Mouse (Mus musculus) cerebral cortex, adult 2 months (tissue): Measurements from ENCODE around the gene Gm10721.

Experiments
- WGBS: fragments of 180-500 bp; shearing (Covaris S2); methylation state at CpG from one replicate; pipeline ENCODE4 v1.1.7; 2018; 5-methylcytosine and 5-hydroxymethylcytosine counted together

Gene Gm10721

DNA sequence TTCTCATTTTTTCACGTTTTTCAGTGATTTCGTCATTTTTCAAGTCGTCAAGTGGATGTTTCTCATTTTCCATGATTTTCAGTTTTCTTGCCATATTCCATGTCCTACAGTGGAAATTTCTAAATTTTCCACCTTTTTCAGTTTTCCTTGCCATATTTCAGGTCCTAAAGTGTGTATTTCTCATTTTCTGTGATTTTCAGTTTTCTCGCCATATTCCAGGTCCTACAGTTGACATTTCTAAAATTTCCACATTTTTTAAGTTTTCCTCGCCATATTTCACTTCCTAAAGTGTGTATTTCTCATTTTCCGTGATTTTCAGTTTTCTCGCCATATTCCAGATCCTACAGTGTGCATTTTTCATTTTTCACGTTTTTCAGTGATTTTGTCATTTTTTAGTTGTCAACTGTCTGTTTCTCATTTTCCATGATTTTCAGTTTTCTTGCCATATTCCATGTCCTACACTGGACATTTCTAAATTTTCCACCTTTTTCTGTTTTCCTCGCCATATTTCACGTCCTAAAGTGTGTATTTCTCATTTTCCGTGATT, at the start of gene Gm10721:
TSS of gene Gm10721 (plus strand) at position 408 of the 547 bp plus-strand sequence.
- WGBS: no CpG with 5 or more reads among the region's 11 CpGs

DNA sequence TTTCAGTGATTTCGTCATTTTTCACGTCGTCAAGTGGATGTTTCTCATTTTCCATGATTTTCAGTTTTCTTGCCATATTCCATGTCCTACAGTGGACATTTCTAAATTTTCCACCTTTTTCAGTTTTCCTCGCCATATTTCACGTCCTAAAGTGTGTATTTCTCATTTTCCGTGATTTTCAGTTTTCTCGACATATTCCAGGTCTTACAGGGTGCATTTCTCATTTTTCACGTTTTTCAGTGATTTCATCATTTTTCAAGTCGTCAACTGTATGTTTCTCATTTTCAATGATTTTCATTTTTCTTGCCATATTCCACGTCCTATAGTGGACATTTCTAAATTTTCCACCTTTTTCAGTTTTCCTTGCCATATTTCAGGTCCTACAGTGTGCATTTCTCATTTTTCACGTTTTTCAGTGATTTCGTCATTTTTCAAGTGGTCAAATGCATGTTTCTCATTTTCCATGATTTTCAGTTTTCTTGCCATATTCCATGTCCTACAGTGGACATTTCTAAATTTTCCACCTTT, 12.4 kb upstream of the Gm10721 start, which contains the start of gene Gm10722:
TSS of gene Gm10722 (plus strand) at position 478 of the 528 bp plus-strand sequence.
- WGBS: 75% methylated on average over 12 of the region's 12 CpGs

DNA sequence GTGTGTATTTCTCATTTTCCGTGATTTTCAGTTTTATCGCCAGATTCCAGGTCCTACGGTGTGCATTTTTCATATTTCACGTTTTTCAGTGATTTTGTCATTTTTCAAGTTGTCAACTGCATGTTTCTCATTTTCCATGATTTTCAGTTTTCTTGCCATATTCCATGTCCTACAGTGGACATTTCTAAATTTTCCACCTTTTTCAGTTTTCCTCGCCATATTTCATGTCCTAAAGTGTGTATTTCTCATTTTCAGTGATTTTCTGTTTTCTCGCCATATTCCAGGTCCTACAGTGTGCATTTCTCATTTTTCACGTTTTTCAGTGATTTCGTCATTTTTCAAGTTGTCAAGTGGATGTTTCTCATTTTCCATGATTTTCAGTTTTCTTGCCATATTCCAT, 11.9 kb upstream of the Gm10721 start:
- WGBS: 67% methylated on average over 8 of the region's 8 CpGs

DNA sequence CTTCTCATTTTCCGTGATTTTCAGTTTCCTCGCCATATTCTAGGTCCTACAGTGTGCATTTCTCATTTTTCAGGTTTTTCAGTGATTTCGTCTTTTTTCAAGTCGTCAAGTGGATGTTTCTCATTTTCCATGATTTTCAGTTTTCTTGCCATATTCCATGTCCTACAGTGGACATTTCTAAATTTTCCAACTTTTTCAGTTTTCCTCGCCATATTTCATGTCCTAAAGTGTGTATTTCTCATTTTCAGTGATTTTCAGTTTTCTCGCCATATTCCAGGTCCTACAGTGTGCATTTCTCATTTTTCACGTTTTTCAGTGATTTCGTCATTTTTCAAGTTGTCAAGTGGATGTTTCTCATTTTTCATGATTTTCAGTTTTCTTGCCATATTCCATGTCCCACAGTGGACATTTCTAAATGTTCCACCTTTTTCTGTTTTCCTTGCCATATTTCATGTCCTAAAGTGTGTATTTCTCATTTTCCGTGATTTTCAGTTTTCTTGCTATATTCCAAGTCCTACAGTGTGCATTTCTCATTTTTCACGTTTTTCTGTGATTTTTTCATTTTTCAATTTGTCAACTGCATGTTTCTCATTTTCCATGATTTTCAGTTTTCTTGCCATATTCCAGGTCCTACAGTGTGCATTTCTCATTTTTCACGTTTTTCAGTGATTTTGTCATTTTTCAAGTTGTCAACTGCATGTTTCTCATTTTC, 10.8 kb upstream of the Gm10721 start:
- 71% methylated on average over 9 of the region's 11 CpGs for WGBS

DNA sequence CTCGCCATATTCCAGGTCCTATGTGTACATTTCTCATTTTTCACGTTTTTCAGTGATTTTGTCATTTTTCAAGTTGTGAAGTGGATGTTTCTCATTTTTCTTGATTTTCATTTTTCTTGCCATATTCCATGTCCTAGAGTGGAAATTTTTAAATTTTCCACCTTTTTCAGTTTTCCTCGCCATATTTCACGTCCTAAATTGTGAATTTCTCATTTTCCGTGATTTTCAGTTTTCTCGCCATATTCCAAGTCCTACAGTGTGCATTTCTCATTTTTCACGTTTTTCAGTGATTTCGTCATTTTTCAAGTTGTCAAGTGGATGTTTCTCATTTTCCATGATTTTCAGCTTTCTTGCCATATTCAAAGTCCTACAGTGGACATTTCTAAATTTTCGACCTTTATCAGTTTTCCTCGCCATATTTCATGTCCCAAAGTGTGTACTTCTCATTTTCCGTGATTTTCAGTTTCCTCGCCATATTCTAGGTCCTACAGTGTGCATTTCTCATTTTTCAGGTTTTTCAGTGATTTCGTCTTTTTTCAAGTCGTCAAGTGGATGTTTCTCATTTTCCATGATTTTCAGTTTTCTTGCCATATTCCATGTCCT, 10.0 kb upstream of the Gm10721 start, which contains the start of gene Gm11168:
TSS of gene Gm11168 (plus strand) at position 553 of the 603 bp plus-strand sequence.
- 78% methylated on average over 6 of the region's 14 CpGs for WGBS

DNA sequence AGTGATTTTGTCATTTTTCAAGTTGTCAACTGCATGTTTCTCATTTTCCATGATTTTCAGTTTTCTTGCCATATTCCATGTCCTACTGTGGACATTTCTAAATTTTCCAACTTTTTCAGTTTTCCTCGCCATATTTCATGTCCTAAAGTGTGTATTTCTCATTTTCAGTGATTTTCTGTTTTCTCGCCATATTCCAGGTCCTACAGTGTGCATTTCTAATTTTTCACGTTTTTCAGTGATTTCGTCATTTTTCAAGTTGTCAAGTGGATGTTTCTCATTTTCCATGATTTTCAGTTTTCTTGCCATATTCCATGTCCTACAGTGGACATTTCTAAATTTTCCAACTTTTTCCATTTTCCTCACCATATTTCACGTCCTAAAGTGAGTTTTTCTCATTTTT, 6.8 kb upstream of the Gm10721 start:
- 82% methylated on average over 1 of the region's 5 CpGs for WGBS

DNA sequence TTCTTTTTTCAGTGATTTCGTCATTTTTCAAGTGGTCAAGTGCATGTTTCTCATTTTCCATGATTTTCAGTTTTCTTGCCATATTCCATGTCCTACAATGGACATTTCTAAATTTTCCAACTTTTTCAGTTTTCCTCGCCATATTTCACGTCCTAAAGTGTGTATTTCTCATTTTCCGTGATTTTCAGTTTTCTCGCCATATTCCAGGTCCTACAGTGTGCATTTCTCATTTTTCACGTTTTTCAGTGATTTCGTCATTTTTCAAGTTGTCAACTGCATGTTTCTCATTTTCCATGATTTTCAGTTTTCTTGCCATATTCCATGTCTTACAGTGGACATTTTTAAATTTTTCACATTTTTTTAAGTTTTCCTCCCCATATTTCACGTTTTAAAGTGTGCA, 6.3 kb upstream of the Gm10721 start:
- WGBS: 76% methylated on average over 8 of the region's 8 CpGs

DNA sequence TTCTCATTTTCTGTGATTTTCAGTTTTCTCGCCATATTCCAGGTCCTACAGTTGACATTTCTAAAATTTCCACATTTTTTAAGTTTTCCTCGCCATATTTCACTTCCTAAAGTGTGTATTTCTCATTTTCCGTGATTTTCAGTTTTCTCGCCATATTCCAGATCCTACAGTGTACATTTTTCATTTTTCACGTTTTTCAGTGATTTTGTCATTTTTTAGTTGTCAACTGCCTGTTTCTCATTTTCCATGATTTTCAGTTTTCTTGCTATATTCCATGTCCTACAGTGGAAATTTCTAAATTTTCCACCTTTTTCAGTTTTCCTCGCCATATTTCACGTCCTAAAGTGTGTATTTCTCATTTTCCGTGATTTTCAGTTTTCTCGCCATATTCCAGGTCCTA, 5.7 kb upstream of the Gm10721 start:
- WGBS: 79% methylated on average over 8 of the region's 9 CpGs

DNA sequence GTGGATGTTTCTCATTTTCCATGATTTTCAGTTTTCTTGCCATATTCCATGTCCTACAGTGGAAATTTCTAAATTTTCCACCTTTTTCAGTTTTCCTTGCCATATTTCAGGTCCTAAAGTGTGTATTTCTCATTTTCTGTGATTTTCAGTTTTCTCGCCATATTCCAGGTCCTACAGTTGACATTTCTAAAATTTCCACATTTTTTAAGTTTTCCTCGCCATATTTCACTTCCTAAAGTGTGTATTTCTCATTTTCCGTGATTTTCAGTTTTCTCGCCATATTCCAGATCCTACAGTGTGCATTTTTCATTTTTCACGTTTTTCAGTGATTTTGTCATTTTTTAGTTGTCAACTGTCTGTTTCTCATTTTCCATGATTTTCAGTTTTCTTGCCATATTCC, 3.6 kb upstream of the Gm10721 start:
- WGBS: no CpG with 5 or more reads among the region's 5 CpGs

DNA sequence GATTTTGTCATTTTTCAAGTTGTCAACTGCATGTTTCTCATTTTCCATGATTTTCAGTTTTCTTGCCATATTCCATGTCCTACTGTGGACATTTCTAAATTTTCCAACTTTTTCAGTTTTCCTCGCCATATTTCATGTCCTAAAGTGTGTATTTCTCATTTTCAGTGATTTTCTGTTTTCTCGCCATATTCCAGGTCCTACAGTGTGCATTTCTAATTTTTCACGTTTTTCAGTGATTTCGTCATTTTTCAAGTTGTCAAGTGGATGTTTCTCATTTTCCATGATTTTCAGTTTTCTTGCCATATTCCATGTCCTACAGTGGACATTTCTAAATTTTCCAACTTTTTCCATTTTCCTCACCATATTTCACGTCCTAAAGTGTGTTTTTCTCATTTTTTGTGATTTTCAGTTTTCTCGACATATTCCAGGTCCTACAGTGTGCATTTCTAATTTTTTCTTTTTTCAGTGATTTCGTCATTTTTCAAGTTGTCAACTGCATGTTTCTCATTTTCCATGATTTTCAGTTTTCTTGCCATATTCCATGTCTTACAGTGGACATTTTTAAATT, 802 bp upstream of the Gm10721 start:
- WGBS: 86% methylated on average over 3 of the region's 7 CpGs

DNA sequence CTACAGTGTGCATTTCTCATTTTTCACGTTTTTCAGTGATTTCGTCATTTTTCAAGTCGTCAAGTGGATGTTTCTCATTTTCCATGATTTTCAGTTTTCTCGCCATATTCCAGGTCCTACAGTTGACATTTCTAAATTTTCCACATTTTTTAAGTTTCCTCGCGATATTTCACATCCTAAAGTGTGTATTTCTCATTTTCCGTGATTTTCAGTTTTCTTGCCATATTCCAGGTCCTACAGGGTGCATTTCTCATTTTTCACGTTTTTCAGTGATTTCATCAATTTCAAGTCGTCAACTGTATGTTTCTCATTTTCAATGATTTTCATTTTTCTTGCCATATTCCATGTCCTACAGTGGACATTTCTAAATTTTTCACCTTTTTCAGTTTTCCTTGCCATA, 2.4 kb downstream of the Gm10721 start, which contains the start of gene Gm10720:
TSS of gene Gm10720 (plus strand) at position 301 of the 400 bp plus-strand sequence.
- 69% methylated on average over 5 of the region's 9 CpGs for WGBS

DNA sequence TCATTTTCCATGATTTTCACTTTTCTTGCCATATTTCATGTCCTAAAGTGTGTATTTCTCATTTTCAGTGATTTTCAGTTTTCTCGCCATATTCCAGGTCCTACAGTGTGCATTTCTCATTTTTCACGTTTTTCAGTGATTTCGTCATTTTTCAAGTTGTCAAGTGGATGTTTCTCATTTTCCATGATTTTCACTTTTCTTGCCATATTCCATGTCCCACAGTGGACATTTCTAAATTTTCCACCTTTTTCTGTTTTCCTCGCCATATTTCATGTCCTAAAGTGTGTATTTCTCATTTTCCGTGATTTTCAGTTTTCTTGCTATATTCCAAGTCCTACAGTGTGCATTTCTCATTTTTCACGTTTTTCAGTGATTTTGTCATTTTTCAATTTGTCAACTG, 3.0 kb downstream of the Gm10721 start:
- 77% methylated on average over 6 of the region's 6 CpGs for WGBS

DNA sequence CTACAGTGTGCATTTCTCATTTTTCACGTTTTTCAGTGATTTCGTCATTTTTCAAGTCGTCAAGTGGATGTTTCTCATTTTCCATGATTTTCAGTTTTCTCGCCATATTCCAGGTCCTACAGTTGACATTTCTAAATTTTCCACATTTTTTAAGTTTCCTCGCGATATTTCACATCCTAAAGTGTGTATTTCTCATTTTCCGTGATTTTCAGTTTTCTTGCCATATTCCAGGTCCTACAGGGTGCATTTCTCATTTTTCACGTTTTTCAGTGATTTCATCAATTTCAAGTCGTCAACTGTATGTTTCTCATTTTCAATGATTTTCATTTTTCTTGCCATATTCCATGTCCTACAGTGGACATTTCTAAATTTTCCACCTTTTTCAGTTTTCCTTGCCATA, 4.2 kb downstream of the Gm10721 start, which contains the start of gene Gm10719:
TSS of gene Gm10719 (plus strand) at position 301 of the 400 bp plus-strand sequence.
- 75% methylated on average over 1 of the region's 9 CpGs for WGBS

DNA sequence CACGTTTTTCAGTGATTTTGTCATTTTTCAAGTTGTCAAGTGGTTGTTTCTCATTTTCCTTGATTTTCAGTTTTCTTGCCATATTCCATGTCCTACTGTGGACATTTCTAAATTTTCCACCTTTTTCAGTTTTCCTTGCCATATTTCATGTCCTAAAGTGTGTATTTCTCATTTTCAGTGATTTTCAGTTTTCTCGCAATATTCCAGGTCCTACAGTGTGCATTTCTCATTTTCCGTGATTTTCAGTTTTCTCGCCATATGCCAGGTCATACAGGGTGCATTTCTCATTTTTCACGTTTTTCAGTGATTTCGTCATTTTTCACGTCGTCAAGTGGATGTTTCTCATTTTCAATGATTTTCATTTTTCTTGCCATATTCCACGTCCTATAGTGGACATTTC, 6.0 kb downstream of the Gm10721 start:
- WGBS: 68% methylated on average over 9 of the region's 9 CpGs

DNA sequence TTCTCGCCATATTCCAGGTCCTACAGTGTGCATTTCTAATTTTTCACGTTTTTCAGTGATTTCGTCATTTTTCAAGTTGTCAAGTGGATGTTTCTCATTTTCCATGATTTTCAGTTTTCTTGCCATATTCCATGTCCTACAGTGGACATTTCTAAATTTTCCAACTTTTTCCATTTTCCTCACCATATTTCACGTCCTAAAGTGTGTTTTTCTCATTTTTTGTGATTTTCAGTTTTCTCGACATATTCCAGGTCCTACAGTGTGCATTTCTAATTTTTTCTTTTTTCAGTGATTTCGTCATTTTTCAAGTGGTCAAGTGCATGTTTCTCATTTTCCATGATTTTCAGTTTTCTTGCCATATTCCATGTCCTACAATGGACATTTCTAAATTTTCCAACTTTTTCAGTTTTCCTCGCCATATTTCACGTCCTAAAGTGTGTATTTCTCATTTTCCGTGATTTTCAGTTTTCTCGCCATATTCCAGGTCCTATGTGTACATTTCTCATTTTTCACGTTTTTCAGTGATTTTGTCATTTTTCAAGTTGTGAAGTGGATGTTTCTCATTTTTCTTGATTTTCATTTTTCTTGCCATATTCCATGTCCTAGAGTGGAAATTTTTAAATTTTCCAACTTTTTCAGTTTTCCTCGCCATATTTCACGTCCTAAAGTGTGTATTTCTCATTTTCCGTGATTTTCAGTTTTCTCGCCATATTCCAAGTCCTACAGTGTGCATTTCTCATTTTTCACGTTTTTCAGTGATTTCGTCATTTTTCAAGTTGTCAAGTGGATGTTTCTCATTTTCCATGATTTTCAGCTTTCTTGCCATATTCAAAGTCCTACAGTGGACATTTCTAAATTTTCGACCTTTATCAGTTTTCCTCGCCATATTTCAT, 7.1 kb downstream of the Gm10721 start:
- 81% methylated on average over 17 of the region's 19 CpGs for WGBS

DNA sequence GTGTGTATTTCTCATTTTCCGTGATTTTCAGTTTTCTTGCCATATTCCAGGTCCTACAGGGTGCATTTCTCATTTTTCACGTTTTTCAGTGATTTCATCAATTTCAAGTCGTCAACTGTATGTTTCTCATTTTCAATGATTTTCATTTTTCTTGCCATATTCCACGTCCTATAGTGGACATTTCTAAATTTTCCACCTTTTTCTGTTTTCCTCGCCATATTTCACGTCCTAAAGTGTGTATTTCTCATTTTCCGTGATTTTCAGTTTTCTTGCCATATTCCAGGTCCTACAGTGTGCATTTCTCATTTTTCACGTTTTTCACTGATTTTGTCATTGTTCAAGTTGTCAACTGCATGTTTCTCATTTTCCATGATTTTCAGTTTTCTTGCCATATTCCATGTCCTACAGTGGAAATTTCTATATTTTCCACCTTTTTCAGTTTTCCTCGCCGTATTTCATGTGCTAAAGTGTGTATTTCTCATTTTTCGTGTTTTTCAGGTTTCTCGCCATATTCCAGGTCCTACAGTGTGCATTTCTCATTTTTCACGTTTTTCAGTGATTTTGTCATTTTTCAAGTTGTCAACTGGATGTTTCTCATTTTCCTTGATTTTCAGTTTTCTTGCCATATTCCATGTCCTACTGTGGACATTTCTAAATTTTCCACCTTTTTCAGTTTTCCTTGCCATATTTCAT, 9.5 kb downstream of the Gm10721 start:
- WGBS: 76% methylated on average over 11 of the region's 13 CpGs

DNA sequence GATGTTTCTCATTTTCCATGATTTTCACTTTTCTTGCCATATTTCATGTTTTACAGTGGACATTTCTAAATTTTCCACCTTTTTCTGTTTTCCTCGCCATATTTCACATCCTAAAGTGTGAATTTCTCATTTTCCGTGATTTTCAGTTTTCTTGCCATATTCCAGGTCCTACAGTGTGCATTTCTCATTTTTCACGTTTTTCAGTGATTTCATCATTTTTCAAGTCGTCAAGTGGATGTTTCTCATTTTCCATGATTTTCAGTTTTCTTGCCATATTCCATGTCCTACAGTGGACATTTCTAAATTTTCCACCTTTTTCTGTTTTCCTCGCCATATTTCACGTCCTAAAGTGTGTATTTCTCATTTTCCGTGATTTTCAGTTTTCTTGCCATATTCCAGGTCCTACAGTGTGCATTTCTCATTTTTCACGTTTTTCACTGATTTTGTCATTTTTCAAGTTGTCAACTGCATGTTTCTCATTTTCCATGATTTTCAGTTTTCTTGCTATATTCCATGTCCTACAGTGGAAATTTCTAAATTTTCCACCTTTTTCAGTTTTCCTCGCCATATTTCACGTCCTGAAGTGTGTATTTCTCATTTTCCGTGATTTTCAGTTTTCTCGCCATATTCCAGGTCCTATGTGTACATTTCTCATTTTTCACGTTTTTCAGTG, 10.5 kb downstream of the Gm10721 start, which contains the start of gene Gm10718:
TSS of gene Gm10718 (plus strand) at position 236 of the 673 bp plus-strand sequence.
- WGBS: 78% methylated on average over 12 of the region's 13 CpGs

DNA sequence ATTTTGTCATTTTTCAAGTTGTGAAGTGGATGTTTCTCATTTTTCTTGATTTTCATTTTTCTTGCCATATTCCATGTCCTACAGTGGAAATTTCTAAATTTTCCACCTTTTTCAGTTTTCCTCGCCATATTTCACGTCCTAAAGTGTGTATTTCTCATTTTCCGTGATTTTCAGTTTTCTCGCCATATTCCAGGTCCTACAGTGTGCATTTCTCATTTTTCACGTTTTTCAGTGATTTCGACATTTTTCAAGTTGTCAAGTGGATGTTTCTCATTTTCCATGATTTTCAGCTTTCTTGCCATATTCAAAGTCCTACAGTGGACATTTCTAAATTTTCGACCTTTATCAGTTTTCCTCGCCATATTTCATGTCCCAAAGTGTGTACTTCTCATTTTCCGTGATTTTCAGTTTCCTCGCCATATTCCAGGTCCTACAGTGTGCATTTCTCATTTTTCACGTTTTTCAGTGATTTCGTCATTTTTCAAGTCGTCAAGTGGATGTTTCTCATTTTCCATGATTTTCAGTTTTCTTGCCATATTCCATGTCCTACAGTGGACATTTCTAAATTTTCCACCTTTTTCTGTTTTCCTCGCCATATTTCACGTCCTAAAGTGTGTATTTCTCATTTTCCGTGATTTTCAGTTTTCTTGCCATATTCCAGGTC, 11.2 kb downstream of the Gm10721 start:
- 80% methylated on average over 16 of the region's 16 CpGs for WGBS

DNA sequence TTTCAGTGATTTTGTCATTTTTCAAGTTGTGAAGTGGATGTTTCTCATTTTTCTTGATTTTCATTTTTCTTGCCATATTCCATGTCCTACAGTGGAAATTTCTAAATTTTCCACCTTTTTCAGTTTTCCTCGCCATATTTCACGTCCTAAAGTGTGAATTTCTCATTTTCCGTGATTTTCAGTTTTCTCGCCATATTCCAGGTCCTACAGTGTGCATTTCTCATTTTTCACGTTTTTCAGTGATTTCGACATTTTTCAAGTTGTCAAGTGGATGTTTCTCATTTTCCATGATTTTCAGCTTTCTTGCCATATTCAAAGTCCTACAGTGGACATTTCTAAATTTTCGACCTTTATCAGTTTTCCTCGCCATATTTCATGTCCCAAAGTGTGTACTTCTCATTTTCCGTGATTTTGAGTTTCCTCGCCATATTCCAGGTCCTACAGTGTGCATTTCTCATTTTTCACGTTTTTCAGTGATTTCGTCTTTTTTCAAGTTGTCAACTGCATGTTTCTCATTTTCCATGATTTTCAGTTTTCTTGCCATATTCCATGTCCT, 12.1 kb downstream of the Gm10721 start, which contains the start of gene Gm10717:
TSS of gene Gm10717 (plus strand) at position 506 of the 556 bp plus-strand sequence.
- WGBS: 75% methylated on average over 12 of the region's 12 CpGs
